Mouse (Mus musculus) myocyte (in vitro differentiated cells): Measurements from ENCODE around the gene Auts2.

Source experiments
- E2F4 ChIP-seq: IDR thresholded peaks from one replicate; pipeline ENCODE4 v1.6.1; 2011; ENCODE audit warnings: mild to moderate bottlenecking, control low read depth, moderate library complexity; ENCODE audit not compliant: insufficient read depth
- MYOG ChIP-seq, 3 experiments: IDR thresholded peaks; one replicate each; pipeline ENCODE4 v1.6.1; 2011; ENCODE audit warnings: control low read depth in 2 of 3, low read depth in 2 of 3, mild to moderate bottlenecking in 2 of 3; ENCODE audit not compliant: insufficient read length in 2 of 3, control insufficient read depth in 1 of 3, insufficient read depth in 1 of 3
- POLR2A ChIP-seq: IDR thresholded peaks from one replicate; pipeline ENCODE4 v1.6.1; 2011; ENCODE audit warnings: low read depth, mild to moderate bottlenecking, control low read depth, moderate library complexity; ENCODE audit not compliant: insufficient read length
- USF1 ChIP-seq: IDR thresholded peaks from one replicate; pipeline ENCODE4 v1.6.1; 2011; ENCODE audit warnings: low read depth, mild to moderate bottlenecking, control low read depth, moderate library complexity

DNA sequence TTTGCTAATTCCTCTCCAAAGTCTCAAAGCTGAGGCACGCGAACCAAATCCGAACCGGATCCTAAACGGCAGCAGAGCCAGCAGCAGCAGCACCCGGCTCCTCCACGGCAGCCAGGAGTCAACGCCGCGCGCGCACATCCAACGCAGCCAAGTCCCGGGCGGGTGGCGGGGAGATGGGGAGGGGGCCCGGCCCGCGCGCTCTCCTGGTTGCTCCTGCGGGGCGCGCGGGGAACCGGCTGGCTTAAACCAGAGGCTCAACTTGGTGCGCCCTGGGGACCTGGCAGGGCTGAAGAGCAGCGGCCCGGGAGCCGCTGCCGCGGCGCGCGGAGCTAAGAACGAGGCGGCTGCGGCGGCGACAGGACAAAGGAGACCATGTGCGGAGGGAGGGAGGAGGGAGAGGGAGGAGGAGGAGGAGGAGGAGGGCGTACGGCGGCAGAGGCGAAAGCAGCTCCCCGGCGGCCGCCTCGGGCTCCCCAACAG lies 1005.3 kb downstream of the Auts2 start:
- TF ChIP-seq POLR2A (no peak), E2F4 (no peak), USF1 (no peak), MYOG (IDR thresholded peaks at IDR 0.05; ENCODE audit: control insufficient read depth in 1 of 3, insufficient read depth in 1 of 3, insufficient read length in 2 of 3, low read depth in 2 of 3) (no peak)
